Mouse (Mus musculus) adrenal gland, postnatal 4 days (tissue): ENCODE measurements around the gene Ctnna2. TPM values are rescaled to one million over a fixed set of nuclear protein-coding genes. Genes with fewer than 3 reads are reported as not detected.

Source experiments
- DNase-seq, 2 experiments: peaks; one replicate each; pipeline ENCODE4 v3.0.0; 2021 to 2022; ENCODE audit warnings: low spot score in 2 of 2, mixed read lengths in 2 of 2
- total RNA-seq, 2 experiments: library from RNA; stranded (reverse); gene quantifications; 2 replicates each; pipeline ENCODE4 v1.2.3; 2021

Gene Ctnna2
- total RNA-seq, 2 experiments from 2014 or later = 7.0 to 10.1 TPM

GRCm38 (mm10) chr6:76979247-76979850, 1000.1 kb downstream of the Ctnna2 start:
- no peak for DNase-seq

DNA sequence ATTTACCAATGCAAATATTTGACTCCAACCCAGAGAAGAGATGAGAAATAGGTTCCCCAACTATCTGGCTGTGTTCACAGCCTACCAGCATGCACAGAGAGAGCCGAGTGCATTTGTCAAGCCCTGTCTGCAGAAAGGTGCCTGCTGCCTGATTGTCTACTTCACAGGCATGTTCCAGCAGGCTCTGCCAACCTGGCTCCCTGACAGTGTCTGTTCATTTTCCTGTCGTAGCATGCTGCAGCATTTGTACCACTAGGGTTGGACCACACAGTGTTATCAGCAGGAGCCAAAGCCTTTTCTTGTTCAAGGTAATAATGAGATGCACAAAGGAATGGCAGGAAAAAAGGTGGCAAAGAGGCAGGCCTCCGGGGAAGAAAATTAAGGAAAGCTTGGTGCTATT, 1001.7 kb downstream of the Ctnna2 start:
- DNase-seq = no peak

DNA sequence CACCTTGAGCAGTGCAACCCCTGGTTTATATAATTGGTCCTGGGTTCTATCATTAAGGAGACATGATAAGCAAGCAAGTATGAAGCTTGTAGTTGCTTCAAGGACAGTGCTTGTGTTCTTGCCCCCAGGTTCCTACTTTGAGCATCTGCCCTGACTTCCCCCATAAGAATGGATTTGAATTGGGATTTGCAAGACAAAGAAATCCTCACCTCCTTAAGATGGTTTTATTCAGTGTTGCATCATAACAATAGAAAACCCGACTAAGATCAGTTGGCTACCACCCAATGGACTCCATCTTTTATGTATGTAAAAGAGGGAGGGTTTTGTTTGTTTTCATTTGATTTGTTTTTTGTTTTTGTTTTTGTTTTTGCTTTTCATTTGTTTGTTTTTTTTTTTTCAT, 1005.2 kb downstream of the Ctnna2 start:
- DNase-seq = no peak

DNA sequence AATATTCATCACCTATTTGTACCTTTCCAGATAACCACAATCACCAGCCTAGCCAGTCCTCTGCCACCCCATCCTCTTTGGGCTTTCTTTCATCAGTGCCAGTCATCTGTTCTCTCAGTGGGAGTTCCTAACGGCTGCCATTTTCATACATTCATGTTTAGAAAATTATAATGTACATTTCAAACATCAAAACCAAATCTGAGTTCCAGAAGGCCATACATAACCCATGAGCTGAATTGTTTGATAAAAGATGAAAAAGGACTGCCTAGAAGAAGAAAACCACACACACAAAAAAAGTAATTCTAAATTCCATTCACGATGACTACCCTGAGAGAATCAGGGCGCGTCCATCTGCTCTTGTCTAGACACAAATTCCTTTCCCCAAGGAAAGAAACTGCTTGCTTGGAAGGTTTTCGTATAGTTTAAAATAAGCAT, 1014.5 kb downstream of the Ctnna2 start:
- DNase-seq = no peak

DNA sequence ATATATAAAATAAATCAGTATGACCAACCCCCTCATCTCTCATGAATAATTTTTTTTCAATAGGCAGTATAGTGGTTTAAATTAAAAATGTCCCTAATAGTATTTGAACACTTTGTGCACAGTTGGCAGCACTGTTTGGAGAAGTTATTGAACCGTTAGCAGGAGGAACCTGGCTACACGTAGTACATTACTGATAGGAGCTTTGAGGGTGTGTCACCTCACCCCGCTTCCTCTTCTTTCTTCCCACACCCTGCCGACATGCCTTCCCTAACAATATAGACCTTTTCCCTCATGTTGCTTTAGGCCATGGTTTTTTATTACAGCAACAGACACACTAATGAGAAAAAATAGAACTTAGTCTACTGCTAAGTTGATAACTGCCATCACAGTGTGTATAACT, 1071.4 kb downstream of the Ctnna2 start:
- no peak for DNase-seq

GRCm38 (mm10) chr6:76897156-76897555, 1082.3 kb downstream of the Ctnna2 start:
- no peak for DNase-seq
